Mouse (Mus musculus): Measurements from ENCODE around the gene Gpc6.

The Gpc6 gene

GRCm38 (mm10) chr14:117265653-117266052 lies 340.5 kb downstream of the Gpc6 start:
- no peak for DNase-seq

GRCm38 (mm10) chr14:117267823-117268601 lies 342.9 kb downstream of the Gpc6 start:
- DNase-seq, result no peak

- no peak for DNase-seq
Measured at GRCm38 (mm10) chr14:117283631-117284030, 358.5 kb downstream of the Gpc6 start.

GRCm38 (mm10) chr14:117293746-117294145 lies 368.6 kb downstream of the Gpc6 start:
- no peak for DNase-seq

GRCm38 (mm10) chr14:117296207-117296838 lies 371.2 kb downstream of the Gpc6 start:
- no peak for DNase-seq

- DNase-seq, result no peak
Measured at GRCm38 (mm10) chr14:117301019-117301418, 375.9 kb downstream of the Gpc6 start.

- no peak for DNase-seq
Measured at GRCm38 (mm10) chr14:117303901-117304722, 379.0 kb downstream of the Gpc6 start.

- DNase-seq, result no peak
Measured at GRCm38 (mm10) chr14:117304723-117305010, 379.6 kb downstream of the Gpc6 start.

GRCm38 (mm10) chr14:117309997-117310520 lies 384.9 kb downstream of the Gpc6 start:
- DNase-seq, result no peak

GRCm38 (mm10) chr14:117324214-117324613 lies 399.1 kb downstream of the Gpc6 start:
- DNase-seq, result no peak

- DNase-seq, result no peak
Measured at GRCm38 (mm10) chr14:117332256-117332655, 407.1 kb downstream of the Gpc6 start.

- DNase-seq, result no peak
Measured at GRCm38 (mm10) chr14:117337271-117337670, 412.2 kb downstream of the Gpc6 start.

- no peak for DNase-seq
Measured at GRCm38 (mm10) chr14:117340549-117340948, 415.4 kb downstream of the Gpc6 start.

GRCm38 (mm10) chr14:117344505-117344904 lies 419.4 kb downstream of the Gpc6 start:
- DNase-seq, result no peak

GRCm38 (mm10) chr14:117346372-117346885 lies 421.3 kb downstream of the Gpc6 start:
- no peak for DNase-seq

GRCm38 (mm10) chr14:117351296-117351695 lies 426.2 kb downstream of the Gpc6 start:
- no peak for DNase-seq

GRCm38 (mm10) chr14:117361155-117361964 lies 436.2 kb downstream of the Gpc6 start:
- no peak for DNase-seq

GRCm38 (mm10) chr14:117361965-117362309 lies 436.8 kb downstream of the Gpc6 start:
- no peak for DNase-seq

GRCm38 (mm10) chr14:117369331-117369866 lies 444.3 kb downstream of the Gpc6 start:
- no peak for DNase-seq

- DNase-seq, result no peak
Measured at GRCm38 (mm10) chr14:117376822-117377376, 451.8 kb downstream of the Gpc6 start.

GRCm38 (mm10) chr14:117379979-117380378 lies 454.9 kb downstream of the Gpc6 start:
- no peak for DNase-seq

GRCm38 (mm10) chr14:117383188-117383587 lies 458.1 kb downstream of the Gpc6 start:
- DNase-seq, result no peak

Measured in heart, adult 11 months (tissue).